Mouse (Mus musculus): ENCODE data around the gene Sdccag8.

- TF ChIP-seq CTCF (IDR thresholded peaks at IDR 0.05; ENCODE audit: low read depth) (no peak), EP300 (optimal IDR thresholded peaks at IDR 0.05) (no peak)
Observed at GRCm38 (mm10) chr1:176979235-176979634, 164.8 kb downstream of the Sdccag8 start.

Measured in stomach, postnatal 0 days (tissue).